13 mouse cellular contexts compared by ENCODE assay signal in the genomic region with DNA sequence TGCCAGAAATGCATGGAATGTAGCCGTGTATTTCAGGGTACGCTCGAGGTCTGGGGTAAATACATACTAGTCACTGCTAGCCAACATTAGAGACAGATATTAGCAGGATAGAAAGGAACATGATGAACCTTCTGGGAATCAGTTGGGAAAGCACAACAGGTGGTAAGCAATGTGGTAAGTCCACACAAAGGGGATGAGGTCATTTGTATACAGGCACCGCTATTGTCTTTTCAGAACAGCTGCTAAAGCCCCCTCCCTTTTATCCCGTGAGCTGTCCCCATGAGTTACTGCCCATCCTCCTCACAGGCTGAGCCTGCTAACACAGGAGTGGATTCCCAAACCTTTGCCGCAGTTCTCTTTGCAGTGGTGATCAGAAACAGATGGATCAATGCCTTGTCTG.
A peak's percentile ranks its signal among the peaks of the same experiment; 100 is the strongest.
DNase-seq lines count a peak whose midpoint lies in the region; ATAC-seq lines count a peak whose summit lies in the region.
"Had no signal": no experiment of that assay in that cellular context is flagged by ENCODE, and none has a peak within 500 bp of the region (broad histone marks: within the 10 kb centered on the region; RNA-seq: fewer than 3 reads in every experiment).

No protein-coding gene starts in this region.

- ATAC-seq in midbrain, embryonic 11.5 days (ENCODE audit: low FRiP score): no peak
- no peak for ATAC-seq in midbrain, embryonic 15.5 days (replicated peaks)
- ATAC-seq in lung, embryonic 15.5 days (ENCODE audit: borderline replicate concordance, extremely low read depth, low FRiP score, low TSS enrichment): no peak

- H3K27me3 ChIP-seq in midbrain, embryonic 11.5 days (ENCODE audit: control insufficient read depth, insufficient read depth, low read length): no peaks in the 10 kb centered on the region
- H3K27me3 ChIP-seq in midbrain, embryonic 15.5 days (replicated peaks): no peaks in the 10 kb centered on the region
- no peaks in the 10 kb centered on the region for H3K27me3 ChIP-seq in embryonic facial prominence, embryonic 10.5 days (replicated peaks; ENCODE audit: low read depth, poor library complexity, severe bottlenecking)
- H3K27me3 ChIP-seq in lung, embryonic 15.5 days: no peaks in the 10 kb centered on the region
- no peaks in the 10 kb centered on the region for H3K27me3 ChIP-seq in heart, embryonic 10.5 days (ENCODE audit: insufficient read depth, poor library complexity, severe bottlenecking)
- H3K27me3 ChIP-seq: forebrain, embryonic 12.5 days; megakaryocyte, embryonic 14.5 days had no signal

- no peak overlapping the region for H3K9ac ChIP-seq in midbrain, embryonic 11.5 days (ENCODE audit: low read length)
- H3K9ac ChIP-seq in midbrain, embryonic 15.5 days: no peak overlapping the region
- no peak overlapping the region for H3K9ac ChIP-seq in lung, embryonic 15.5 days
- H3K9ac ChIP-seq: forebrain, embryonic 12.5 days had no signal

- H3K9me3 ChIP-seq in midbrain, embryonic 11.5 days (ENCODE audit: control insufficient read depth, low read length): no peaks in the 10 kb centered on the region
- H3K9me3 ChIP-seq in midbrain, embryonic 15.5 days: no peaks in the 10 kb centered on the region
- no peaks in the 10 kb centered on the region for H3K9me3 ChIP-seq in embryonic facial prominence, embryonic 10.5 days
- no peaks in the 10 kb centered on the region for H3K9me3 ChIP-seq in lung, embryonic 15.5 days
- H3K9me3 ChIP-seq in heart, embryonic 10.5 days: no peaks in the 10 kb centered on the region
- H3K9me3 ChIP-seq: forebrain, embryonic 12.5 days; megakaryocyte, embryonic 14.5 days had no signal

- H3K27ac ChIP-seq in midbrain, embryonic 11.5 days (ENCODE audit: low read depth, low read length): no peak overlapping the region
- H3K27ac ChIP-seq in midbrain, embryonic 15.5 days: no peak overlapping the region
- peak overlapping the region; percentile 51 for H3K27ac ChIP-seq in embryonic facial prominence, embryonic 10.5 days (replicated peaks)
- peak overlapping the region; percentile 22 for H3K27ac ChIP-seq in lung, embryonic 15.5 days
- H3K27ac ChIP-seq in heart, embryonic 10.5 days: no peak overlapping the region
- H3K27ac ChIP-seq: forebrain, embryonic 12.5 days; kidney, postnatal 0 days had no signal

- no peak overlapping the region for H3K4me3 ChIP-seq in midbrain, embryonic 11.5 days (ENCODE audit: low read depth, low read length)
- H3K4me3 ChIP-seq in midbrain, embryonic 15.5 days: no peak overlapping the region
- no peak overlapping the region for H3K4me3 ChIP-seq in embryonic facial prominence, embryonic 10.5 days
- H3K4me3 ChIP-seq in lung, embryonic 15.5 days: no peak overlapping the region
- H3K4me3 ChIP-seq in heart, embryonic 10.5 days: no peak overlapping the region
- H3K4me3 ChIP-seq: forebrain, embryonic 12.5 days; megakaryocyte, embryonic 14.5 days had no signal

- intact Hi-C loops in heart, postnatal 36 days (cut with DNase I): no loop called here

- 27% methylated on average over 6 of the region's 6 CpGs for WGBS in midbrain, embryonic 11.5 days
- WGBS in midbrain, embryonic 15.5 days: 13% methylated on average over 6 of the region's 6 CpGs
- WGBS in embryonic facial prominence, embryonic 10.5 days: 22% methylated on average over 6 of the region's 6 CpGs
- WGBS in lung, embryonic 15.5 days: 22% methylated on average over 6 of the region's 6 CpGs
- 64% methylated on average over 6 of the region's 6 CpGs for WGBS in heart, embryonic 10.5 days

- peak; percentile 90 for DNase-seq in midbrain, embryonic 11.5 days (ENCODE audit: low spot score, missing footprints)
- DNase-seq in embryonic facial prominence, embryonic 10.5 days (ENCODE audit: low spot score): peak; percentile 45
- no peak for DNase-seq in heart, postnatal 36 days
- no peak for DNase-seq in kidney, postnatal 36 days
- no peak for DNase-seq in heart, embryonic 10.5 days (ENCODE audit: low spot score)
- DNase-seq: adrenal gland, postnatal 10 days; gastrocnemius, postnatal 36 days; heart, postnatal 4 days had no signal

- H3K4me1 ChIP-seq in midbrain, embryonic 11.5 days (ENCODE audit: control insufficient read depth, insufficient read depth, low read length): peaks cover 4% of the 10 kb centered on the region; the same call in 1 of the 2 replicates
- H3K4me1 ChIP-seq in midbrain, embryonic 15.5 days: no peaks in the 10 kb centered on the region
- H3K4me1 ChIP-seq in embryonic facial prominence, embryonic 10.5 days: peaks cover 13% of the 10 kb centered on the region
- H3K4me1 ChIP-seq in lung, embryonic 15.5 days: peaks cover 14% of the 10 kb centered on the region
- H3K4me1 ChIP-seq in heart, embryonic 10.5 days: no peaks in the 10 kb centered on the region
- H3K4me1 ChIP-seq: megakaryocyte, embryonic 14.5 days had no signal

- no peak overlapping the region for H3K4me2 ChIP-seq in midbrain, embryonic 11.5 days
- H3K4me2 ChIP-seq in midbrain, embryonic 15.5 days: no peak overlapping the region
- H3K4me2 ChIP-seq in lung, embryonic 15.5 days: no peak overlapping the region
- H3K4me2 ChIP-seq: forebrain, embryonic 12.5 days had no signal

- H3K36me3 ChIP-seq in midbrain, embryonic 11.5 days (ENCODE audit: control insufficient read depth, insufficient read depth, low read length): no peaks in the 10 kb centered on the region
- no peaks in the 10 kb centered on the region for H3K36me3 ChIP-seq in midbrain, embryonic 15.5 days (replicated peaks)
- H3K36me3 ChIP-seq in embryonic facial prominence, embryonic 10.5 days (replicated peaks): no peaks in the 10 kb centered on the region
- H3K36me3 ChIP-seq in lung, embryonic 15.5 days: no peaks in the 10 kb centered on the region
- no peaks in the 10 kb centered on the region for H3K36me3 ChIP-seq in heart, embryonic 10.5 days
- H3K36me3 ChIP-seq: forebrain, embryonic 12.5 days had no signal

Comparison
In these comparisons a context has a peak if more than half of its experiments do, and no peak if none do; other contexts are left out.
1. DNase-seq: peak in midbrain, embryonic 11.5 days (single experiment) and embryonic facial prominence, embryonic 10.5 days (single experiment); none in heart, postnatal 36 days (0 of 2), kidney, postnatal 36 days (0 of 2) and heart, embryonic 10.5 days (single experiment).
2. H3K27ac ChIP-seq: peak in embryonic facial prominence, embryonic 10.5 days (single experiment) and lung, embryonic 15.5 days (single experiment); none in midbrain, embryonic 11.5 days (single experiment), midbrain, embryonic 15.5 days (single experiment) and heart, embryonic 10.5 days (single experiment).